Mouse (Mus musculus) stomach, embryonic 16.5 days (tissue): ENCODE data around the gene Crispld2. TPM values are rescaled to one million over a fixed set of nuclear protein-coding genes. Genes with fewer than 3 reads are reported as not detected.

Source experiments
- ATAC-seq: fragments of 200-750 bp; cut with Nextera tagmentation; 2 replicates; pipeline ENCODE4 v1.8.0; 2017; ENCODE audit warnings: moderate number of reproducible peaks, moderate TSS enrichment; ENCODE audit not compliant: insufficient read depth, low FRiP score
- H3K27ac ChIP-seq: fragments of 300-500 bp; sonication (generic); 2 replicates; pipeline ENCODE4 v1.5.1; 2014; ENCODE audit warnings: low read length
- H3K27me3 ChIP-seq: fragments of 300-500 bp; sonication (generic); 2 replicates; pipeline ENCODE4 v1.6.1; 2014; ENCODE audit warnings: low read length, control low read depth, mixed read lengths; ENCODE audit not compliant: control insufficient read depth, insufficient read depth
- H3K36me3 ChIP-seq: fragments of 300-500 bp; sonication (generic); 2 replicates; pipeline ENCODE4 v1.6.1; 2014; ENCODE audit warnings: low read length; ENCODE audit not compliant: control insufficient read depth, insufficient read depth
- H3K4me1 ChIP-seq: fragments of 300-500 bp; sonication (generic); 2 replicates; pipeline ENCODE4 v1.6.1; 2014; ENCODE audit warnings: low read length, control low read depth, mixed read lengths; ENCODE audit not compliant: control insufficient read depth, insufficient read depth
- H3K4me2 ChIP-seq: fragments of 300-500 bp; sonication (generic); 2 replicates; pipeline ENCODE4 v1.6.1; 2014; ENCODE audit warnings: low read depth, low read length, mixed read lengths
- H3K4me3 ChIP-seq: fragments of 300-500 bp; sonication (generic); replicated peaks from 2 replicates; pipeline ENCODE4 v1.5.1; 2014; ENCODE audit warnings: mild to moderate bottlenecking, low read length
- H3K9ac ChIP-seq: fragments of 300-500 bp; sonication (generic); 2 replicates; pipeline ENCODE4 v1.6.1; 2014; ENCODE audit warnings: low read length
- H3K9me3 ChIP-seq: fragments of 300-500 bp; sonication (generic); replicated peaks from 2 replicates; pipeline ENCODE4 v1.6.1; 2016; ENCODE audit warnings: low read length, control low read depth; ENCODE audit not compliant: control insufficient read depth
- whole genome bisulfite sequencing: fragments of 180-500 bp; shearing (Covaris S2); extraction: QIAGEN DNeasy Blood & Tissue Kit; methylation state at CpG from one replicate; pipeline ENCODE4 v1.1.7; 2014; 5-methylcytosine and 5-hydroxymethylcytosine counted together
- polyA plus RNA-seq: library from polyadenylated mRNA; unstranded; fragments of >200 nt; fragmentation: Nextera tagmentation; extraction: Ambion mirVana; gene quantifications from 2 replicates; pipeline ENCODE4 v1.2.1, GENCODE M21; 2015

The Crispld2 gene
- polyA plus RNA-seq, 1 experiment from 2014 or later = 38.1 TPM

GRCm38 (mm10) chr8:120044907-120045306 lies 52.7 kb downstream of the Crispld2 start:
- H3K4me1 ChIP-seq = 0 out of 2 replicates have a peak, but pooled peaks cover 5% of the 10 kb centered on the region
- no peak overlapping the region for H3K27ac ChIP-seq
- ATAC-seq = no peak
- H3K9ac ChIP-seq = no peak overlapping the region
- H3K4me2 ChIP-seq = no peak overlapping the region
- H3K9me3 ChIP-seq = no peaks in the 10 kb centered on the region
- H3K27me3 ChIP-seq = no peaks in the 10 kb centered on the region
- H3K36me3 ChIP-seq = no peaks in the 10 kb centered on the region
- H3K4me3 ChIP-seq = no peak overlapping the region
- 90% methylated on average over 8 of the region's 8 CpGs for WGBS

GRCm38 (mm10) chr8:120045471-120045870 lies 53.2 kb downstream of the Crispld2 start:
- no peak for ATAC-seq
- H3K9ac ChIP-seq = no peak overlapping the region
- 0 out of 2 replicates have a peak, but pooled peaks cover 5% of the 10 kb centered on the region for H3K4me1 ChIP-seq
- H3K9me3 ChIP-seq = no peaks in the 10 kb centered on the region
- no peak overlapping the region for H3K4me3 ChIP-seq
- WGBS = 61% methylated on average over 5 of the region's 5 CpGs
- H3K27me3 ChIP-seq = no peaks in the 10 kb centered on the region
- H3K27ac ChIP-seq = no peak overlapping the region
- H3K36me3 ChIP-seq = no peaks in the 10 kb centered on the region
- no peak overlapping the region for H3K4me2 ChIP-seq

- H3K9ac ChIP-seq = peak overlapping the region; percentile 12; the same call in 1 of the 2 replicates
- H3K4me3 ChIP-seq = no peak overlapping the region
- ATAC-seq = peak; percentile 51; the same call in 1 of the 2 replicates
- WGBS = 51% methylated on average over 14 of the region's 14 CpGs
- H3K27ac ChIP-seq = peak overlapping the region; percentile 54
- 0 out of 2 replicates have a peak, but pooled peaks cover 8% of the 10 kb centered on the region for H3K4me1 ChIP-seq
- no peaks in the 10 kb centered on the region for H3K9me3 ChIP-seq
- H3K27me3 ChIP-seq = no peaks in the 10 kb centered on the region
- no peak overlapping the region for H3K4me2 ChIP-seq
- H3K36me3 ChIP-seq = no peaks in the 10 kb centered on the region
These were observed 54.2 kb downstream of the Crispld2 start for GRCm38 (mm10) chr8:120046258-120047020.

GRCm38 (mm10) chr8:120049949-120050348 lies 57.7 kb downstream of the Crispld2 start:
- no peaks in the 10 kb centered on the region for H3K36me3 ChIP-seq
- H3K4me1 ChIP-seq = 0 out of 2 replicates have a peak, but pooled peaks cover 8% of the 10 kb centered on the region
- no peak overlapping the region for H3K9ac ChIP-seq
- ATAC-seq = no peak
- no peak overlapping the region for H3K4me3 ChIP-seq
- H3K9me3 ChIP-seq = no peaks in the 10 kb centered on the region
- no peak overlapping the region for H3K27ac ChIP-seq
- H3K27me3 ChIP-seq = no peaks in the 10 kb centered on the region
- 87% methylated on average over 13 of the region's 13 CpGs for WGBS
- H3K4me2 ChIP-seq = no peak overlapping the region

GRCm38 (mm10) chr8:120050376-120050775 lies 58.1 kb downstream of the Crispld2 start:
- Histone ChIP-seq H3K27ac (no peak overlapping the region), H3K27me3 (no peaks in the 10 kb centered on the region), H3K4me3 (no peak overlapping the region), H3K36me3 (no peaks in the 10 kb centered on the region), H3K4me1 (0 out of 2 replicates have a peak, but pooled peaks cover 8% of the 10 kb centered on the region), H3K9ac (no peak overlapping the region), H3K4me2 (no peak overlapping the region), H3K9me3 (no peaks in the 10 kb centered on the region)
- ATAC-seq = no peak
- 75% methylated on average over 10 of the region's 10 CpGs for WGBS

- 53% methylated on average over 4 of the region's 4 CpGs for WGBS
These were observed 58.8 kb downstream of the Crispld2 start for GRCm38 (mm10) chr8:120051006-120051405.

GRCm38 (mm10) chr8:120051908-120052307 lies 59.7 kb downstream of the Crispld2 start:
- Histone ChIP-seq H3K36me3 (no peaks in the 10 kb centered on the region), H3K4me1 (0 out of 2 replicates have a peak, but pooled peaks cover 3% of the 10 kb centered on the region), H3K4me2 (no peak overlapping the region), H3K4me3 (no peak overlapping the region), H3K27me3 (no peaks in the 10 kb centered on the region), H3K27ac (no peak overlapping the region), H3K9me3 (0 out of 2 replicates have a peak, but pooled peaks cover 5% of the 10 kb centered on the region), H3K9ac (no peak overlapping the region)
- 65% methylated on average over 4 of the region's 4 CpGs for WGBS
- no peak for ATAC-seq

More at GRCm38 (mm10) chr8:120051006-120051405, 58.8 kb downstream of the Crispld2 start:
- no peaks in the 10 kb centered on the region for H3K9me3 ChIP-seq
- H3K36me3 ChIP-seq = no peaks in the 10 kb centered on the region
- H3K9ac ChIP-seq = no peak overlapping the region
- no peak overlapping the region for H3K27ac ChIP-seq
- H3K4me2 ChIP-seq = no peak overlapping the region
- H3K4me1 ChIP-seq = 0 out of 2 replicates have a peak, but pooled peaks cover 7% of the 10 kb centered on the region
- H3K4me3 ChIP-seq = no peak overlapping the region
- no peaks in the 10 kb centered on the region for H3K27me3 ChIP-seq
- no peak for ATAC-seq

GRCm38 (mm10) chr8:120052318-120052717 lies 60.1 kb downstream of the Crispld2 start:
- no peak for ATAC-seq
- Histone ChIP-seq H3K9ac (no peak overlapping the region), H3K27me3 (no peaks in the 10 kb centered on the region), H3K4me2 (no peak overlapping the region), H3K9me3 (0 out of 2 replicates have a peak, but pooled peaks cover 5% of the 10 kb centered on the region), H3K36me3 (no peaks in the 10 kb centered on the region), H3K27ac (no peak overlapping the region), H3K4me3 (no peak overlapping the region), H3K4me1 (0 out of 2 replicates have a peak, but pooled peaks cover 3% of the 10 kb centered on the region)
- WGBS = 53% methylated on average over 8 of the region's 8 CpGs

- Histone ChIP-seq H3K4me3 (no peak overlapping the region), H3K4me1 (0 out of 2 replicates have a peak, but pooled peaks cover 3% of the 10 kb centered on the region), H3K27ac (no peak overlapping the region), H3K9me3 (0 out of 2 replicates have a peak, but pooled peaks cover 5% of the 10 kb centered on the region), H3K27me3 (no peaks in the 10 kb centered on the region), H3K36me3 (no peaks in the 10 kb centered on the region), H3K9ac (no peak overlapping the region), H3K4me2 (no peak overlapping the region)
- WGBS = 89% methylated on average over 3 of the region's 3 CpGs
- no peak for ATAC-seq
These were observed 62.6 kb downstream of the Crispld2 start for GRCm38 (mm10) chr8:120054833-120055232.
